Mouse (Mus musculus) hindbrain, postnatal 0 days (tissue): ENCODE results near the gene Aasdh. TPM values are rescaled to one million over a fixed set of nuclear protein-coding genes. Genes with fewer than 3 reads are reported as not detected.
A peak's percentile ranks its signal among the peaks of the same experiment; 100 is the strongest.

ENCODE experiments used
- ATAC-seq: fragments of 200-750 bp; cut with Nextera tagmentation; 2 replicates; pipeline ENCODE4 v1.8.0; 2017; ENCODE audit warnings: mild to moderate bottlenecking, moderate TSS enrichment, moderate library complexity
- DNase-seq: peaks from one replicate; pipeline ENCODE4 v3.0.0-alpha.2; 2015; ENCODE audit warnings: low spot score
- H3K27ac ChIP-seq: fragments of 300-500 bp; sonication (generic); 2 replicates; pipeline ENCODE4 v1.5.1; 2014; ENCODE audit warnings: mild to moderate bottlenecking
- H3K27me3 ChIP-seq: fragments of 300-500 bp; sonication (generic); 2 replicates; pipeline ENCODE4 v1.6.1; 2014; ENCODE audit warnings: low read length, mixed read lengths; ENCODE audit not compliant: insufficient read depth
- H3K36me3 ChIP-seq: fragments of 300-500 bp; sonication (generic); 2 replicates; pipeline ENCODE4 v1.6.1; 2014; ENCODE audit warnings: low read length, mixed read lengths; ENCODE audit not compliant: insufficient read depth
- H3K4me1 ChIP-seq: fragments of 300-500 bp; sonication (generic); 2 replicates; pipeline ENCODE4 v1.6.1; 2014; ENCODE audit warnings: antibody characterized with exemption, low read length, mixed read lengths; ENCODE audit not compliant: insufficient read depth
- H3K4me2 ChIP-seq: fragments of 300-500 bp; sonication (generic); 2 replicates; pipeline ENCODE4 v1.6.1; 2014; ENCODE audit warnings: low read depth, mild to moderate bottlenecking, low read length, moderate library complexity, mixed read lengths
- H3K4me3 ChIP-seq: fragments of 300-500 bp; sonication (generic); 2 replicates; pipeline ENCODE4 v1.5.1; 2014; ENCODE audit warnings: low read length
- H3K9ac ChIP-seq: fragments of 300-500 bp; sonication (generic); replicated peaks from 2 replicates; pipeline ENCODE4 v1.6.1; 2014; ENCODE audit warnings: mild to moderate bottlenecking, low read length, moderate library complexity, mixed read lengths
- H3K9me3 ChIP-seq: fragments of 300-500 bp; sonication (generic); 2 replicates; pipeline ENCODE4 v1.6.1; 2016; ENCODE audit warnings: low read length, mixed read lengths
- CTCF ChIP-seq: IDR thresholded peaks from 2 replicates; pipeline ENCODE4 v1.5.1; 2016; ENCODE audit warnings: antibody characterized with exemption, control low read depth, low read depth
- WGBS: fragments of 180-500 bp; shearing (Covaris S2); extraction: QIAGEN DNeasy Blood & Tissue Kit; methylation state at CpG from one replicate; pipeline ENCODE4 v1.1.7; 2014; 5-methylcytosine and 5-hydroxymethylcytosine counted together
- polyA plus RNA-seq: library from polyadenylated mRNA; unstranded; fragments of >200 nt; fragmentation: Nextera tagmentation; extraction: Ambion mirVana; gene quantifications from 2 replicates; pipeline ENCODE4 v1.2.1, GENCODE M21; 2015
- total RNA-seq: library from RNA; depleted of rRNA; stranded (reverse); fragments of >200 nt; gene quantifications from 2 replicates; pipeline ENCODE4 v1.2.3, GENCODE M21; 2014; rRNA removed

Gene Aasdh
- total RNA-seq (9.9 and 15.1 TPM in 2 replicates), polyA plus RNA-seq (10.2 and 12.8 TPM in 2 replicates)

- Histone ChIP-seq H3K27ac (peak within 1 kb of the TSS; percentile 90), H3K4me1 (no peaks in the 10 kb centered on the region), H3K27me3 (no peaks in the 10 kb centered on the region), H3K36me3 (no peaks in the 10 kb centered on the region), H3K9ac (peak within 1 kb of the TSS; percentile 92), H3K4me3 (peak within 1 kb of the TSS; percentile 75), H3K4me2 (peak within 1 kb of the TSS; percentile 87), H3K9me3 (no peaks in the 10 kb centered on the region)
- ATAC-seq (peak; percentile 99), DNase-seq (peak; percentile 98)
- TF ChIP-seq CTCF, result peak; percentile 40
- WGBS, result under 1% methylated on average over 47 of the region's 47 CpGs
Observed at GRCm38 (mm10) chr5:76905405-76906154, at the start of gene Aasdh. Gene Aasdh, minus strand, starts transcription at chr5:76905514.

GRCm38 (mm10) chr5:76954271-76954900, 49.1 kb upstream of the Aasdh start:
- DNase-seq (no peak), ATAC-seq (no peak)
- 81% methylated on average over 6 of the region's 6 CpGs for WGBS
- H3K4me1 ChIP-seq, result 0 out of 2 replicates have a peak, but pooled peaks cover 6% of the 10 kb centered on the region
- no peaks in the 10 kb centered on the region for H3K9me3 ChIP-seq
- TF ChIP-seq CTCF, result no peak
- no peak overlapping the region for H3K9ac ChIP-seq
- H3K27ac ChIP-seq, result no peak overlapping the region
- H3K4me3 ChIP-seq, result no peak overlapping the region
- peaks cover 28% of the 10 kb centered on the region for H3K36me3 ChIP-seq
- no peaks in the 10 kb centered on the region for H3K27me3 ChIP-seq
- no peak overlapping the region for H3K4me2 ChIP-seq

GRCm38 (mm10) chr5:76953794-76954193, 48.5 kb upstream of the Aasdh start:
- peaks cover 25% of the 10 kb centered on the region for H3K36me3 ChIP-seq
- H3K4me3 ChIP-seq, result no peak overlapping the region
- H3K9me3 ChIP-seq, result no peaks in the 10 kb centered on the region
- DNase-seq (no peak), ATAC-seq (no peak)
- TF ChIP-seq CTCF, result no peak
- no peak overlapping the region for H3K9ac ChIP-seq
- no peak overlapping the region for H3K4me2 ChIP-seq
- H3K27me3 ChIP-seq, result no peaks in the 10 kb centered on the region
- WGBS, result 73% methylated on average over 3 of the region's 3 CpGs
- H3K27ac ChIP-seq, result no peak overlapping the region
- H3K4me1 ChIP-seq, result 0 out of 2 replicates have a peak, but pooled peaks cover 6% of the 10 kb centered on the region

GRCm38 (mm10) chr5:76952112-76953040, 47.1 kb upstream of the Aasdh start:
- TF ChIP-seq CTCF, result no peak
- DNase-seq, result no peak
- Histone ChIP-seq H3K4me3 (peak overlapping the region; percentile 64), H3K27me3 (no peaks in the 10 kb centered on the region), H3K4me1 (0 out of 2 replicates have a peak, but pooled peaks cover 6% of the 10 kb centered on the region), H3K36me3 (peaks cover 11% of the 10 kb centered on the region), H3K4me2 (peak overlapping the region; percentile 97), H3K27ac (peak overlapping the region; percentile 88), H3K9ac (peak overlapping the region; percentile 63), H3K9me3 (no peaks in the 10 kb centered on the region)
- WGBS, result 19% methylated on average over 7 of the region's 7 CpGs
- no peak for ATAC-seq

- peaks cover under 1% of the 10 kb centered on the region; the same call in 1 of the 2 replicates for H3K36me3 ChIP-seq
- under 1% methylated on average over 79 of the region's 81 CpGs for WGBS
- H3K9me3 ChIP-seq, result no peaks in the 10 kb centered on the region
- H3K4me2 ChIP-seq, result peak within 1 kb of the TSS; percentile 97
- ATAC-seq (peak; percentile 99), DNase-seq (peak; percentile 98)
- peak within 1 kb of the TSS; percentile 88 for H3K27ac ChIP-seq
- H3K9ac ChIP-seq, result peak within 1 kb of the TSS; percentile 63
- H3K4me3 ChIP-seq, result peak within 1 kb of the TSS; percentile 64
- H3K27me3 ChIP-seq, result no peaks in the 10 kb centered on the region
- 0 out of 2 replicates have a peak, but pooled peaks cover 6% of the 10 kb centered on the region for H3K4me1 ChIP-seq
- TF ChIP-seq CTCF, result peak; percentile 29
Observed at GRCm38 (mm10) chr5:76951106-76952027, 46.1 kb upstream of the Aasdh start, which contains the start of the genes Paics and Ppat. Gene Paics, plus strand, starts transcription at chr5:76951307. Gene Ppat, minus strand, starts transcription at chr5:76951578.
